Mouse (Mus musculus): Measurements from ENCODE around the gene Npcd.

- TF ChIP-seq CTCF (IDR thresholded peaks at IDR 0.05; ENCODE audit: control insufficient read depth, insufficient read depth, insufficient read length) (no peak), USF1 (IDR thresholded peaks at IDR 0.05; ENCODE audit: low read depth) (peak; percentile 57), MYOD1 (IDR thresholded peaks at IDR 0.05; ENCODE audit: control insufficient read depth, insufficient read length, low read depth) (no peak), CEBPB (IDR thresholded peaks at IDR 0.05; ENCODE audit: low read depth) (no peak)
Observed at GRCm38 (mm10) chr15:79882623-79883267, 48.7 kb upstream of the Npcd start.
